Mouse (Mus musculus) small intestine, adult 2 months (tissue): ENCODE measurements around the gene Tjp1.

Experiments
- CTCF ChIP-seq: fragments of 200-500 bp; IDR thresholded peaks from 2 replicates; pipeline ENCODE4 v1.5.1; 2012; ENCODE audit warnings: low read depth, mild to moderate bottlenecking, control low read depth, inconsistent platforms, low read length, moderate library complexity, mixed read lengths; ENCODE audit not compliant: insufficient replicate concordance, insufficient read length; ENCODE audit errors: extremely low read depth
- POLR2A ChIP-seq: fragments of 200-500 bp; IDR thresholded peaks from 2 replicates; pipeline ENCODE4 v1.6.1; 2012; ENCODE audit warnings: low read depth, mild to moderate bottlenecking, control low read depth, inconsistent platforms, low read length, moderate library complexity

DNA sequence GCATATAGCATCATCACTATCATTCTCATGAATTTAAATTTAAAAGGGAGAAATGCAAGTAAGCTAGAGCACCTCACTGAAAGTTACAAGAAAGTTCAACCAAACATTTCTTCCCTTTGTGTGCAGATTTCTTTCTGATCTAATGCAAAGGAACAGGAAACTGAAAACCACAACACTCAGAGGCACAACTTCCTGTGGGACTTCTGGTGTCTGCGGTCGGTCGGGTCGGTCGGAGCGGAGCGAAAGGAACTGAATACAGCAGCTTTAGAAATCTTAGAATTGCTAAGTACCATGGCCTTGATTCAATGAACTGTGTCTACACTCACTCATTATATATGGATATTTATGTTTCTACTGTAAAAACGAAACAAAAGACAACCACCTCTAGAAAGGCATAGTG lies 154.2 kb downstream of the Tjp1 start:
- TF ChIP-seq CTCF (no peak), POLR2A (no peak)
